Mouse (Mus musculus): ENCODE data around the gene Mecr.

GRCm38 (mm10) chr4:131803846-131804245 lies 39.4 kb upstream of the Mecr start:
- TF ChIP-seq CTCF (IDR thresholded peaks at IDR 0.05; ENCODE audit: control insufficient read depth, insufficient read depth, low read length) = no peak
- no peak for TF ChIP-seq POLR2A (IDR thresholded peaks at IDR 0.05; ENCODE audit: borderline replicate concordance, control insufficient read depth, low read depth, low read length)
